ENCODE assay signal across 21 mouse cellular contexts in the genomic region with DNA sequence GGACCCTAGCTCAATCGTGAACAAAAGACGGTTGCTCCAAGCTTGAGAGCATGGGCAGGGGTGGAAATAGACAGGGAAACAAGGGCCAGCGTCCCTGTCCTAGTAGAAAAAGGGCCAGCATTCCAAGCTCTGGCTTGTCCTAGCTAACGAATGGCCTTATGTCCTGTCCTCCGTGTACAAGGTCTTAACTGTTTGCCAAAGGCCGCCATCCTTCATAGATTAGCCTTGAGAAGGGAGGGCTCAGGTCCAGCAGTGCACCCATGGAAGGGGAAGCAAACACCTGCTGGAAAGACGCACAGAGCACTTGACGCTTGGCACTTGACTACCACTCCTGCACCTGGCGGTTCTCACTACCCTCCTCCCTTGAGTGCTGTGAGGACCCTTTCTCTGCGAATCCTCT. TPM values are rescaled to one million over a fixed set of nuclear protein-coding genes. Genes with fewer than 3 reads are reported as not detected.
"Had no signal": no experiment of that assay in that cellular context is flagged by ENCODE, and none has a peak within 500 bp of the region (broad histone marks: within the 10 kb centered on the region; RNA-seq: fewer than 3 reads in every experiment).

No protein-coding gene starts in this region.

- H3K9me3 ChIP-seq: liver, embryonic 15.5 days; neural tube, embryonic 12.5 days; stomach, embryonic 15.5 days had no signal

- H3K27ac ChIP-seq: layer of hippocampus, adult 2 months; liver, embryonic 15.5 days; neural tube, embryonic 12.5 days; stomach, embryonic 15.5 days had no signal

- H3K9ac ChIP-seq: liver, embryonic 15.5 days; neural tube, embryonic 12.5 days; stomach, embryonic 15.5 days had no signal

- H3K4me1 ChIP-seq: liver, embryonic 15.5 days; neural tube, embryonic 12.5 days; stomach, embryonic 15.5 days had no signal

- H3K36me3 ChIP-seq: liver, embryonic 15.5 days; neural tube, embryonic 12.5 days; stomach, embryonic 15.5 days had no signal

- H3K27me3 ChIP-seq: liver, embryonic 15.5 days; neural tube, embryonic 12.5 days; stomach, embryonic 15.5 days had no signal

- DNase-seq: kidney, postnatal 10 days; left cerebral cortex, postnatal 4 days; lung, adult 2 months; midbrain, embryonic 14.5 days; right cerebral cortex, postnatal 4 days; spleen, adult 18-20 months; thymus, adult 2 months; thymus, postnatal 25 days had no signal

- H3K4me2 ChIP-seq: liver, embryonic 11.5 days; liver, embryonic 15.5 days; neural tube, embryonic 12.5 days; stomach, embryonic 15.5 days had no signal

- H3K4me3 ChIP-seq: layer of hippocampus, adult 2 months; liver, embryonic 15.5 days; neural tube, embryonic 12.5 days; stomach, embryonic 15.5 days had no signal

RNA-seq across cellular contexts. Expression of a gene that starts 32.8 kb away (rescaled TPM):
- total RNA-seq: layer of hippocampus, adult 2 months; layer of hippocampus, postnatal 10 days; left cerebral cortex, postnatal 10 days; left cerebral cortex, postnatal 4 days; megakaryocyte progenitor cell, adult 5-6 weeks; monocyte, adult 5-6 weeks; neutrophil, adult 5-6 weeks had no signal
- polyA plus RNA-seq: kidney, embryonic 14.5 days; liver, embryonic 11.5 days; liver, embryonic 15.5 days; lung, adult 2 months; midbrain, embryonic 14.5 days; neural tube, embryonic 12.5 days; stomach, embryonic 15.5 days; testis, adult 2 months; thymus, adult 2 months; urinary bladder, adult 2 months had no signal

RNA-seq across cellular contexts. Expression of a gene that starts 49.1 kb away (rescaled TPM):
- total RNA-seq: megakaryocyte progenitor cell, adult 5-6 weeks; monocyte, adult 5-6 weeks; neutrophil, adult 5-6 weeks had no signal
